Mouse (Mus musculus) bone marrow macrophage, adult 2 months (primary cell): Measurements from ENCODE around the gene Slc7a1.

Source experiments
- CTCF ChIP-seq: IDR thresholded peaks from 2 replicates; pipeline ENCODE4 v1.5.1; 2012; ENCODE audit warnings: low read depth, mild to moderate bottlenecking, low read length, moderate library complexity
- POLR2A ChIP-seq: IDR thresholded peaks from 2 replicates; pipeline ENCODE4 v1.6.1; 2012; ENCODE audit warnings: mild to moderate bottlenecking, low read depth, low read length, borderline replicate concordance

- no peak for TF ChIP-seq CTCF
- TF ChIP-seq POLR2A, result no peak
These were observed 19.5 kb downstream of the Slc7a1 start for GRCm38 (mm10) chr5:148380246-148380504.
